10 mouse cellular contexts compared by ENCODE assay signal in genomic region chr14:122473211-122473751, GRCm38 (mm10). TPM values are rescaled to one million over a fixed set of nuclear protein-coding genes. Genes with fewer than 3 reads are reported as not detected.
DNase-seq lines count a peak whose midpoint lies in the region; ATAC-seq and TF ChIP-seq lines count a peak whose summit lies in the region.
"Had no signal": no experiment of that assay in that cellular context is flagged by ENCODE, and none has a peak within 500 bp of the region (broad histone marks: within the 10 kb centered on the region; RNA-seq: fewer than 3 reads in every experiment).

No protein-coding gene starts in this region.

- H3K36me3 ChIP-seq in hindbrain, embryonic 13.5 days: no peaks in the 10 kb centered on the region; the same call in 1 of the 2 replicates
- no peaks in the 10 kb centered on the region for H3K36me3 ChIP-seq in midbrain, postnatal 0 days (ENCODE audit: insufficient read depth, low read length)

- TF ChIP-seq CTCF in midbrain, postnatal 0 days (IDR thresholded peaks at IDR 0.05): no peak

- peak overlapping the region; percentile 58 for H3K4me3 ChIP-seq in hindbrain, embryonic 13.5 days
- H3K4me3 ChIP-seq in midbrain, postnatal 0 days (ENCODE audit: low read depth, low read length): peak overlapping the region; percentile 47

- DNase-seq in cerebellum, adult 11-12 months: peak; percentile 56
- no peak for DNase-seq in cerebellum, adult 9-10 months
- peak; percentile 64 for DNase-seq in embryo, embryonic 10.5 days (ENCODE audit: low spot score)
- DNase-seq in midbrain, postnatal 0 days (ENCODE audit: low spot score): no peak
- DNase-seq in adipocyte (ENCODE audit: low spot score): no peak
- DNase-seq in layer of hippocampus, adult 11-12 months (ENCODE audit: low spot score): no peak
- no peak for DNase-seq in thymus, postnatal 4 days
- DNase-seq: gastrocnemius, postnatal 25 days; kidney, adult 8-10 months had no signal

- peaks cover 74% of the 10 kb centered on the region for H3K27me3 ChIP-seq in hindbrain, embryonic 13.5 days
- peaks cover 22% of the 10 kb centered on the region for H3K27me3 ChIP-seq in midbrain, postnatal 0 days (ENCODE audit: insufficient read depth, low read length)

- H3K9me3 ChIP-seq in hindbrain, embryonic 13.5 days: no peaks in the 10 kb centered on the region
- no peaks in the 10 kb centered on the region for H3K9me3 ChIP-seq in midbrain, postnatal 0 days (ENCODE audit: low read length)

- peak overlapping the region; percentile 96 for H3K27ac ChIP-seq in hindbrain, embryonic 13.5 days
- H3K27ac ChIP-seq in midbrain, postnatal 0 days (ENCODE audit: low read depth, low read length): peak overlapping the region; percentile 62

- peaks cover 23% of the 10 kb centered on the region for H3K4me1 ChIP-seq in hindbrain, embryonic 13.5 days (replicated peaks)
- H3K4me1 ChIP-seq in midbrain, postnatal 0 days (ENCODE audit: insufficient read depth, low read length): no peaks in the 10 kb centered on the region

- WGBS in hindbrain, embryonic 13.5 days: 2% methylated on average over 17 of the region's 17 CpGs
- 10% methylated on average over 17 of the region's 17 CpGs for WGBS in midbrain, postnatal 0 days

- H3K9ac ChIP-seq in hindbrain, embryonic 13.5 days: peak overlapping the region; percentile 65
- no peak overlapping the region for H3K9ac ChIP-seq in midbrain, postnatal 0 days (replicated peaks; ENCODE audit: low read length, poor library complexity, severe bottlenecking)

- peak overlapping the region; percentile 56 for H3K4me2 ChIP-seq in hindbrain, embryonic 13.5 days
- peak overlapping the region; percentile 42 for H3K4me2 ChIP-seq in midbrain, postnatal 0 days (ENCODE audit: low read depth, low read length, poor library complexity, severe bottlenecking)

- no peak for ATAC-seq in hindbrain, embryonic 13.5 days (ENCODE audit: low FRiP score)
- ATAC-seq in midbrain, postnatal 0 days (ENCODE audit: low FRiP score): no peak

RNA-seq across cellular contexts. Expression of gene Zic2, which starts 2.0 kb away (rescaled TPM):
- 9.3 and 13.7 TPM in 2 replicates for polyA plus RNA-seq in hindbrain, embryonic 13.5 days (2015; fragmentation: Nextera tagmentation; extraction: Ambion mirVana)
- total RNA-seq in midbrain, postnatal 0 days (2014; rRNA removed): 69.2 and 106 TPM in 2 replicates
- polyA plus RNA-seq in midbrain, postnatal 0 days (2015; fragmentation: Nextera tagmentation; extraction: Ambion mirVana): 6.9 and 13.9 TPM in 2 replicates
- total RNA-seq: gastrocnemius, postnatal 25 days had no signal

RNA-seq across cellular contexts. Expression of gene Zic5, which starts 7.8 kb away (rescaled TPM):
- polyA plus RNA-seq in hindbrain, embryonic 13.5 days (2015; fragmentation: Nextera tagmentation; extraction: Ambion mirVana): 10.9 and 13.9 TPM in 2 replicates
- total RNA-seq in midbrain, postnatal 0 days (2014; rRNA removed): 10.7 and 24.8 TPM in 2 replicates
- polyA plus RNA-seq in midbrain, postnatal 0 days (2015; fragmentation: Nextera tagmentation; extraction: Ambion mirVana): 4.4 and 8.8 TPM in 2 replicates
- total RNA-seq: gastrocnemius, postnatal 25 days had no signal

RNA-seq across cellular contexts. Expression of gene Gm10837, which starts 17.1 kb away (rescaled TPM):
- polyA plus RNA-seq in hindbrain, embryonic 13.5 days (2015; fragmentation: Nextera tagmentation; extraction: Ambion mirVana): 0.41 and 0.74 TPM in 2 replicates
- total RNA-seq in midbrain, postnatal 0 days (2014; rRNA removed): 0.19 and 0.38 TPM in 2 replicates
- polyA plus RNA-seq in midbrain, postnatal 0 days (2015; fragmentation: Nextera tagmentation; extraction: Ambion mirVana): 0.21 and 0.32 TPM in 2 replicates
- total RNA-seq: gastrocnemius, postnatal 25 days had no signal

RNA-seq across cellular contexts. Expression of gene Gm5089, which starts 22.4 kb away (rescaled TPM):
- polyA plus RNA-seq in hindbrain, embryonic 13.5 days (2015; fragmentation: Nextera tagmentation; extraction: Ambion mirVana): 1.8 and 3.0 TPM in 2 replicates
- total RNA-seq in midbrain, postnatal 0 days (2014; rRNA removed): 1.9 TPM in 1 of 2 replicates, not detected in the other
- 0.07 TPM in 1 of 2 replicates, not detected in the other for polyA plus RNA-seq in midbrain, postnatal 0 days (2015; fragmentation: Nextera tagmentation; extraction: Ambion mirVana)
- total RNA-seq: gastrocnemius, postnatal 25 days had no signal

Comparison
In these comparisons a context has a peak if more than half of its experiments do, and no peak if none do; other contexts are left out.
1. DNase-seq: peak in cerebellum, adult 11-12 months (single experiment) and embryo, embryonic 10.5 days (single experiment); none in cerebellum, adult 9-10 months (single experiment), midbrain, postnatal 0 days (single experiment), adipocyte (single experiment), layer of hippocampus, adult 11-12 months (single experiment) and thymus, postnatal 4 days (single experiment).